Mouse (Mus musculus) adipocyte (in vitro differentiated cells): ENCODE measurements around the gene Uprt.
A peak's percentile ranks its signal among the peaks of the same experiment; 100 is the strongest.

Experiments used
- DNase-seq: peaks from one replicate; pipeline ENCODE4 v3.0.0-alpha.2; 2016; ENCODE audit warnings: low spot score

Gene Uprt

GRCm38 (mm10) chrX:104482572-104483443 lies at the start of gene Uprt:
TSS of gene Uprt (plus strand) at chrX:104482818.
- peak; percentile 87 for DNase-seq

- no peak for DNase-seq
These were observed 49.2 kb upstream of the Uprt start for GRCm38 (mm10) chrX:104433456-104433855.

- peak; percentile 42 for DNase-seq
These were observed 30.2 kb upstream of the Uprt start for GRCm38 (mm10) chrX:104452433-104452832.

- DNase-seq: peak; percentile 74
These were observed 20.9 kb upstream of the Uprt start for GRCm38 (mm10) chrX:104461755-104462154.

- DNase-seq: no peak
These were observed 18.2 kb upstream of the Uprt start for GRCm38 (mm10) chrX:104464376-104464775.

GRCm38 (mm10) chrX:104478041-104478440 lies 4.6 kb upstream of the Uprt start:
- DNase-seq: no peak

- DNase-seq: no peak
These were observed 808 bp downstream of the Uprt start for GRCm38 (mm10) chrX:104483444-104483808.

- no peak for DNase-seq
These were observed 3.0 kb downstream of the Uprt start for GRCm38 (mm10) chrX:104485596-104485995.

- no peak for DNase-seq
These were observed 5.4 kb downstream of the Uprt start for GRCm38 (mm10) chrX:104488036-104488435.

GRCm38 (mm10) chrX:104488870-104489467 lies 6.4 kb downstream of the Uprt start:
- DNase-seq: no peak

- DNase-seq: no peak
These were observed 7.2 kb downstream of the Uprt start for GRCm38 (mm10) chrX:104489626-104490355.

- no peak for DNase-seq
These were observed 19.1 kb downstream of the Uprt start for GRCm38 (mm10) chrX:104501765-104502164.

- no peak for DNase-seq
These were observed 60.0 kb downstream of the Uprt start for GRCm38 (mm10) chrX:104542635-104543034.

- no peak for DNase-seq
These were observed 61.4 kb downstream of the Uprt start for GRCm38 (mm10) chrX:104543919-104544595.

- no peak for DNase-seq
These were observed 62.7 kb downstream of the Uprt start for GRCm38 (mm10) chrX:104545283-104545682.
